Mouse (Mus musculus) adrenal gland, adult 18-20 months (tissue): ENCODE results near the gene Smco2. TPM values are rescaled to one million over a fixed set of nuclear protein-coding genes. Genes with fewer than 3 reads are reported as not detected.

Source experiments
- total RNA-seq, 2 experiments: library from RNA; stranded (reverse); gene quantifications; 1 replicate in 1 of 2; 2 replicates in 1 of 2; pipeline ENCODE4 v1.2.3; 2021

The Smco2 gene
- total RNA-seq, 2 experiments from 2014 or later = not detected

Other genes with a start within 250 kb of the Smco2 start
- 10 to 100 TPM; 66.4 to 67.1 TPM for gene Med21, start 207.6 kb upstream of the Smco2 start, total RNA-seq
- 10 to 100 TPM; 30.2 to 33.3 TPM for gene Tm7sf3, start 207.3 kb upstream of the Smco2 start, total RNA-seq
- 10 to 100 TPM; 20.3 to 21.0 TPM for gene Stk38l, start 125.1 kb upstream of the Smco2 start, total RNA-seq
- gene Arntl2, start 54.0 kb upstream of the Smco2 start, total RNA-seq = 1 to 10 TPM in 1 of 2 experiments, under 1 TPM in 1; 0.67 to 1.2 TPM
- gene Ppfibp1, start 38.4 kb downstream of the Smco2 start, total RNA-seq = 10 to 100 TPM; 72.0 to 88.3 TPM
- gene 1700034J05Rik, start 104.3 kb downstream of the Smco2 start, total RNA-seq = not detected
- under 1 TPM; 0.66 to 0.99 TPM for gene Rep15, start 182.5 kb downstream of the Smco2 start, total RNA-seq
- 100 to 1,000 TPM in 1 of 2 experiments, 10 to 100 TPM in 1; 80.3 to 102 TPM for gene Mrps35, start 192.7 kb downstream of the Smco2 start, total RNA-seq
- under 1 TPM in 1 of 2 experiments, not detected in 1; 0.27 TPM for gene Mansc4, start 236.9 kb downstream of the Smco2 start, total RNA-seq
- gene Klhl42, start 241.3 kb downstream of the Smco2 start, total RNA-seq = 10 to 100 TPM; 16.5 to 25.6 TPM